Mouse (Mus musculus) heart, adult 2 months (tissue): ENCODE measurements around the gene Srgap2.

Source experiments
- CTCF ChIP-seq: fragments of 200-600 bp; IDR thresholded peaks from 2 replicates; pipeline ENCODE4 v1.8.1; 2022; ENCODE audit warnings: antibody characterized with exemption, mild to moderate bottlenecking, moderate library complexity
- POLR2A ChIP-seq: fragments of 200-500 bp; IDR thresholded peaks from 2 replicates; pipeline ENCODE4 v1.6.1; 2011; ENCODE audit warnings: mild to moderate bottlenecking, low read depth, low read length, control low read depth; ENCODE audit not compliant: insufficient read depth

DNA sequence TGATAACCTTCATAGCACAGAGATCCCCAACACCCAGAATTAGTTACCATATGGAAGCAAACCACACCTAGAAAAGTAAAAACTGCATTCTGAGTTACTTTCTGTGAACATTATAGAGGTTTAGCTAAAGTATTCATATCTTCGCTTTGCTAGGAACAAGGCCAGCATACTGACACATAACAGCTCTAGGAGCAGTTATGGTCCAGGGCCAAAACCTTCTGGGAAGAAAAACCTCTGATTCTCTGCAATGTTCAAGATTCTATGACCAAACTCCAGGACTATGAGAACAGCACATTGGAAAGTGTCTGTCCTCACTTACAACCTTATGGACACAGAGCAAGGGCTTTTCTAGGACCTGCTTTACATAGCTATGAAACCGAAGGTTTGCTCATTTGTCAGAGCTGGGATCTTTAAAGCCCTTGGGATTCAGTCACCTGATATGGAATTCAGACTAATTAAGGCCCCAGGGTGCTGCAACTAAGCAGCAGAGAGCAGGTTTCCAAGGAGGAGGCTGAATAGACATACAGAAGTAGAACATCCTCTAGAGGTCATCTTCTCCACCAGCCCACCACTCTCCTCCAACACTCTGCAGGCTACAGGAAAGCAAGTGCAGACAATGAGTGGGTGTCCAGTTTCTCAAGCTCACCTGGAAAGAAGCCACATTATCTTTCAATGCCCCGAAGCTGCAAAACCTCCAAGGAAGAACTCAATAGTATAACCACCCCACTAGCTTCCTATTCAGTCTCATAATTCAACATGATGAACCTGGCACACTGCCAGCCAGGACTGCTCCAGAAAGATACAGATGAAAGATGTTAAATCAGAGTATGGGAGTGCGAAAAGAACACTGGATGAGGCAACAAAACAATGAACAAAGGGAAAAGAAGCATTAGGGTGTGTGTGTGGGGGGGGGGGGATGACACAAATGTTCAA is 32.9 kb downstream of the Srgap2 start:
- TF ChIP-seq CTCF (no peak), POLR2A (no peak)
